Mouse (Mus musculus) regulatory T cell (primary cell): ENCODE data around the gene Vrk2.

ENCODE experiments used
- in situ Hi-C: fragments of 300-600 bp; cut with MboI, MseI; formaldehyde crosslinking; loops from one replicate; pipeline ENCODE4 v1.15.1; 2025; ENCODE audit warnings: high pct_unique_total_duplicates

The Vrk2 gene

GRCm38 (mm10) chr11:26434229-26434628 is 159.6 kb downstream of the Vrk2 start:
- in situ Hi-C loops, result no loop called here

GRCm38 (mm10) chr11:26421472-26421871 is 172.3 kb downstream of the Vrk2 start:
- in situ Hi-C loops, result no loop called here
